Mouse (Mus musculus): ENCODE data around the gene Batf3. TPM values are rescaled to one million over a fixed set of nuclear protein-coding genes. Genes with fewer than 3 reads are reported as not detected.

The Batf3 gene
- total and polyA plus RNA-seq, 2 experiments from 2014 or later = 1.6 to 4.9 TPM

- Histone ChIP-seq H3K4me2 (ENCODE audit: low read depth, low read length, poor library complexity, severe bottlenecking) (peak overlapping the region; percentile 43), H3K27me3 (ENCODE audit: insufficient read depth, low read length) (no peaks in the 10 kb centered on the region), H3K9ac (replicated peaks; ENCODE audit: low read length, poor library complexity, severe bottlenecking) (no peak overlapping the region), H3K9me3 (ENCODE audit: low read length) (no peaks in the 10 kb centered on the region), H3K4me3 (ENCODE audit: low read depth, low read length) (peak overlapping the region; percentile 18), H3K36me3 (ENCODE audit: insufficient read depth, low read length) (no peaks in the 10 kb centered on the region), H3K4me1 (ENCODE audit: insufficient read depth, low read length) (0 out of 2 replicates have a peak, but pooled peaks cover 3% of the 10 kb centered on the region), H3K27ac (ENCODE audit: low read depth, low read length) (no peak overlapping the region)
- ATAC-seq (ENCODE audit: low FRiP score) = 0 out of 2 replicates have a peak, but pooled peaks have one; percentile 49
- DNase-seq (ENCODE audit: low spot score) = peak; percentile 47
- WGBS = 16% methylated on average over 38 of the region's 38 CpGs
- TF ChIP-seq CTCF (IDR thresholded peaks at IDR 0.05) = peak; percentile 73
These were observed 28.4 kb downstream of the Batf3 start for GRCm38 (mm10) chr1:191125811-191126638.

DNA sequence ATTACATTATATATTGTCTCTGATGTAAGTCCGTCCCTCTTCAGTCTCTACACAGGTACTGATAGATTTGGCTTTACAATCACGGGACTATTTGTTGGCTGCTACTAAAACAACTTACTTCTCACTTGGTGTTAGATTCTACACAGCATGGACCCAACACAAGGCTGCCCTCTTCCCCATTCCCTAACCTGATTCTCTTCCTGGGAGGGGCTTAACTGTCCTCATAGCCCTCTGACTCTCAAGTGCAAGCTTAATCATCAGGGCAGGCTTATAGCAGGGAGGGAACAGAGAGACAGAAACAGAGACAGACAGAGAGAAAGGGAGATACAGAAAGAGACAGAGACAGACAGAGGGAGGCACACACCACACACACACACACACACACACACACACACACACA, 34.0 kb downstream of the Batf3 start:
- Histone ChIP-seq H3K27ac (ENCODE audit: low read depth, low read length) (no peak overlapping the region), H3K9ac (replicated peaks; ENCODE audit: low read length, poor library complexity, severe bottlenecking) (no peak overlapping the region), H3K36me3 (ENCODE audit: insufficient read depth, low read length) (no peaks in the 10 kb centered on the region), H3K4me2 (ENCODE audit: low read depth, low read length, poor library complexity, severe bottlenecking) (no peak overlapping the region), H3K4me3 (ENCODE audit: low read depth, low read length) (no peak overlapping the region), H3K27me3 (ENCODE audit: insufficient read depth, low read length) (no peaks in the 10 kb centered on the region), H3K9me3 (ENCODE audit: low read length) (no peaks in the 10 kb centered on the region), H3K4me1 (ENCODE audit: insufficient read depth, low read length) (no peaks in the 10 kb centered on the region)
- DNase-seq (ENCODE audit: low spot score) (no peak), ATAC-seq (ENCODE audit: low FRiP score) (no peak)
- WGBS = 92% methylated on average over 2 of the region's 2 CpGs
- TF ChIP-seq CTCF (IDR thresholded peaks at IDR 0.05) = no peak

DNA sequence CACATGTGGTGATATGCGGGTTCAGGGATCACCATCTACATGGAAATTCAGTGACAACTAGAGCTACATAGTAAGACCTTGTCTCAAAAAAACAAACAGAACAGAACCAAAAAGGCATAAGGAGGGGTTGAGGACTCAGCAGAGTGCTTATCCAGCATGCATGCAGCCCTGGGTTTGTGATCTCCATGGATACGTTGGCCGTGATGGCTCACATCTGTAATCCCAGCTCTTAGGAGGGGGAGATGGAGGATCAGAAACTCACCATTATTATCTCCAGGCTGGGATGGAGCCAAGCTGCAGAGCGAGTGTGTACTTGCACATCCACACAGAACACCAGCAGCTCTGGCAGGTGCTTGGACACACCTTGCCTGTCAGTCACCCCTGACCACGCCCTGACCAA, 34.6 kb downstream of the Batf3 start:
- Histone ChIP-seq H3K9ac (replicated peaks; ENCODE audit: low read length, poor library complexity, severe bottlenecking) (no peak overlapping the region), H3K4me2 (ENCODE audit: low read depth, low read length, poor library complexity, severe bottlenecking) (no peak overlapping the region), H3K4me3 (ENCODE audit: low read depth, low read length) (no peak overlapping the region), H3K27ac (ENCODE audit: low read depth, low read length) (no peak overlapping the region), H3K4me1 (ENCODE audit: insufficient read depth, low read length) (no peaks in the 10 kb centered on the region), H3K36me3 (ENCODE audit: insufficient read depth, low read length) (no peaks in the 10 kb centered on the region), H3K27me3 (ENCODE audit: insufficient read depth, low read length) (no peaks in the 10 kb centered on the region), H3K9me3 (ENCODE audit: low read length) (no peaks in the 10 kb centered on the region)
- no peak for ATAC-seq (ENCODE audit: low FRiP score)
- 53% methylated on average over 5 of the region's 5 CpGs for WGBS
- no peak for DNase-seq (ENCODE audit: low spot score)
- no peak for TF ChIP-seq CTCF (IDR thresholded peaks at IDR 0.05)

- TF ChIP-seq CTCF (IDR thresholded peaks at IDR 0.05) = no peak
- no peaks in the 10 kb centered on the region for H3K4me1 ChIP-seq (ENCODE audit: insufficient read depth, low read length)
- H3K4me3 ChIP-seq (ENCODE audit: low read depth, low read length) = no peak overlapping the region
- H3K27me3 ChIP-seq (ENCODE audit: insufficient read depth, low read length) = no peaks in the 10 kb centered on the region
- no peak overlapping the region for H3K9ac ChIP-seq (replicated peaks; ENCODE audit: low read length, poor library complexity, severe bottlenecking)
- H3K9me3 ChIP-seq (ENCODE audit: low read length) = no peaks in the 10 kb centered on the region
- ATAC-seq (ENCODE audit: low FRiP score) (no peak), DNase-seq (ENCODE audit: low spot score) (no peak)
- H3K27ac ChIP-seq (ENCODE audit: low read depth, low read length) = no peak overlapping the region
- no peaks in the 10 kb centered on the region for H3K36me3 ChIP-seq (ENCODE audit: insufficient read depth, low read length)
- H3K4me2 ChIP-seq (ENCODE audit: low read depth, low read length, poor library complexity, severe bottlenecking) = no peak overlapping the region
- 79% methylated on average over 5 of the region's 5 CpGs for WGBS
These were observed 35.3 kb downstream of the Batf3 start for GRCm38 (mm10) chr1:191132934-191133333.

GRCm38 (mm10) chr1:191135406-191135805, 37.8 kb downstream of the Batf3 start:
- H3K9me3 ChIP-seq (ENCODE audit: low read length) = no peaks in the 10 kb centered on the region
- ATAC-seq (ENCODE audit: low FRiP score) = no peak
- no peak overlapping the region for H3K27ac ChIP-seq (ENCODE audit: low read depth, low read length)
- DNase-seq (ENCODE audit: low spot score) = no peak
- no peak overlapping the region for H3K9ac ChIP-seq (replicated peaks; ENCODE audit: low read length, poor library complexity, severe bottlenecking)
- no peak overlapping the region for H3K4me2 ChIP-seq (ENCODE audit: low read depth, low read length, poor library complexity, severe bottlenecking)
- no peak overlapping the region for H3K4me3 ChIP-seq (ENCODE audit: low read depth, low read length)
- 57% methylated on average over 4 of the region's 4 CpGs for WGBS
- TF ChIP-seq CTCF (IDR thresholded peaks at IDR 0.05) = no peak
- H3K36me3 ChIP-seq (ENCODE audit: insufficient read depth, low read length) = no peaks in the 10 kb centered on the region
- H3K27me3 ChIP-seq (ENCODE audit: insufficient read depth, low read length) = no peaks in the 10 kb centered on the region
- no peaks in the 10 kb centered on the region for H3K4me1 ChIP-seq (ENCODE audit: insufficient read depth, low read length)

DNA sequence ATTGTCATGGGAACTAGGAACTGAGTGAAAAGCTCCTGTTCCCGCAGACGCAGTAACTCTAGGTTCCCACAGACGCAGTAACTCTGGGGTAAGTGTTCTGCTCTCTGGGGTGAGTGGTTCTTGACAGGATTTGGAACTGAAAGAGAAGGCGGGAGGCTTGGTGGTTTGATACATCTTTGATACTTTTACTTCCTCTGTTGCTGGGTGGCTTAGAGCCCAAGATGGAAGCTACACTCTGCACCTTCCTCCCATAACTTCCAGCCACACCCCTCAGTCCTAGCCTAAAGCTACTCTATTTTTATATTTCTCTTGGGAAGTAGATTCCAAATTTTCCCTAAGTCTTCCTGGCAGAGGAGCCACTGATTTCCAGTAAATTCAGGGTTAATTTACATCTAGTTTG, 40.8 kb downstream of the Batf3 start:
- ATAC-seq (ENCODE audit: low FRiP score) (no peak), DNase-seq (ENCODE audit: low spot score) (no peak)
- Histone ChIP-seq H3K36me3 (ENCODE audit: insufficient read depth, low read length) (no peaks in the 10 kb centered on the region), H3K27ac (ENCODE audit: low read depth, low read length) (no peak overlapping the region), H3K9me3 (ENCODE audit: low read length) (no peaks in the 10 kb centered on the region), H3K27me3 (ENCODE audit: insufficient read depth, low read length) (no peaks in the 10 kb centered on the region; the same call in 1 of the 2 replicates), H3K4me2 (ENCODE audit: low read depth, low read length, poor library complexity, severe bottlenecking) (no peak overlapping the region), H3K9ac (replicated peaks; ENCODE audit: low read length, poor library complexity, severe bottlenecking) (no peak overlapping the region), H3K4me1 (ENCODE audit: insufficient read depth, low read length) (no peaks in the 10 kb centered on the region), H3K4me3 (ENCODE audit: low read depth, low read length) (no peak overlapping the region)
- WGBS = 83% methylated on average over 4 of the region's 4 CpGs
- no peak for TF ChIP-seq CTCF (IDR thresholded peaks at IDR 0.05)
